Comparison of ENCODE assay signal across 21 mouse cellular contexts in genomic region chr2:174445018-174445417, GRCm38 (mm10). TPM values are rescaled to one million over a fixed set of nuclear protein-coding genes. Genes with fewer than 3 reads are reported as not detected.
"Had no signal": no experiment of that assay in that cellular context is flagged by ENCODE, and none has a peak within 500 bp of the region (broad histone marks: within the 10 kb centered on the region; RNA-seq: fewer than 3 reads in every experiment).

No protein-coding gene starts in this region.

- ATAC-seq: liver, postnatal 0 days; lung, postnatal 0 days; midbrain, embryonic 15.5 days had no signal

- H3K4me1 ChIP-seq: midbrain, embryonic 15.5 days; neural tube, embryonic 13.5 days; neural tube, embryonic 15.5 days had no signal

- H3K4me2 ChIP-seq: liver, embryonic 15.5 days; lung, embryonic 15.5 days; midbrain, embryonic 12.5 days; midbrain, embryonic 15.5 days; neural tube, embryonic 13.5 days; neural tube, embryonic 15.5 days; stomach, embryonic 15.5 days had no signal

- DNase-seq: liver, postnatal 0 days; lung, adult 2 months; lung, postnatal 14 days; lung, postnatal 36 days; retina, postnatal 1 day; right cerebral cortex, adult 18-20 months; thymus, adult 2 months; thymus, postnatal 25 days; thymus, postnatal 4 days had no signal

- H3K27me3 ChIP-seq: lung, embryonic 15.5 days; megakaryocyte, embryonic 14.5 days; midbrain, embryonic 12.5 days; midbrain, embryonic 15.5 days; neural tube, embryonic 13.5 days; neural tube, embryonic 15.5 days; stomach, embryonic 15.5 days had no signal

- H3K9ac ChIP-seq: liver, embryonic 15.5 days; liver, postnatal 0 days; lung, embryonic 15.5 days; midbrain, embryonic 12.5 days; midbrain, embryonic 15.5 days; neural tube, embryonic 13.5 days; neural tube, embryonic 15.5 days; stomach, embryonic 15.5 days had no signal

- H3K9me3 ChIP-seq: liver, embryonic 15.5 days; lung, embryonic 15.5 days; megakaryocyte, embryonic 14.5 days; midbrain, embryonic 12.5 days; midbrain, embryonic 15.5 days; neural tube, embryonic 13.5 days; neural tube, embryonic 15.5 days; stomach, embryonic 15.5 days had no signal

- H3K27ac ChIP-seq: liver, embryonic 15.5 days; lung, embryonic 15.5 days; macrophage; midbrain, embryonic 12.5 days; midbrain, embryonic 15.5 days; neural tube, embryonic 13.5 days; neural tube, embryonic 15.5 days; stomach, embryonic 15.5 days; stomach, postnatal 0 days had no signal

- H3K36me3 ChIP-seq: liver, embryonic 15.5 days; lung, embryonic 15.5 days; midbrain, embryonic 12.5 days; midbrain, embryonic 15.5 days; neural tube, embryonic 13.5 days; neural tube, embryonic 15.5 days; stomach, embryonic 15.5 days had no signal

- H3K4me3 ChIP-seq: liver, embryonic 15.5 days; lung, embryonic 15.5 days; midbrain, embryonic 12.5 days; midbrain, embryonic 15.5 days; neural tube, embryonic 13.5 days; neural tube, embryonic 15.5 days; stomach, embryonic 15.5 days had no signal

RNA-seq across cellular contexts. Expression of gene Tubb1, which starts 5.5 kb away (rescaled TPM):
- total RNA-seq: megakaryocyte progenitor cell, adult 5-6 weeks had no signal
